Mouse (Mus musculus) small intestine, adult 2 months (tissue): ENCODE results near the gene Tceanc. TPM values are rescaled to one million over a fixed set of nuclear protein-coding genes. Genes with fewer than 3 reads are reported as not detected.

ENCODE experiments used
- H3K27ac ChIP-seq: fragments of 200-500 bp; 2 replicates; pipeline ENCODE4 v1.5.1; 2012; ENCODE audit warnings: low read depth, low read length, control low read depth, inconsistent platforms; ENCODE audit not compliant: insufficient read depth
- H3K27me3 ChIP-seq: fragments of 200-500 bp; 2 replicates; pipeline ENCODE4 v1.6.1; 2012; ENCODE audit warnings: mild to moderate bottlenecking, moderate library complexity, low read length, inconsistent platforms; ENCODE audit not compliant: control insufficient read depth, insufficient read depth
- H3K36me3 ChIP-seq: fragments of 200-500 bp; 2 replicates; pipeline ENCODE4 v1.6.1; 2012; ENCODE audit warnings: mild to moderate bottlenecking, low read length, control low read depth, inconsistent platforms; ENCODE audit not compliant: control insufficient read depth, insufficient read depth
- H3K4me1 ChIP-seq: fragments of 200-500 bp; 2 replicates; pipeline ENCODE4 v1.6.1; 2012; ENCODE audit warnings: low read length, inconsistent platforms, mixed read lengths; ENCODE audit not compliant: control insufficient read depth, insufficient read depth, insufficient read length
- H3K4me3 ChIP-seq: fragments of 200-500 bp; 2 replicates; pipeline ENCODE4 v1.5.1; 2012; ENCODE audit warnings: low read depth, mild to moderate bottlenecking, control low read depth, inconsistent platforms, low read length, moderate library complexity
- CTCF ChIP-seq: fragments of 200-500 bp; IDR thresholded peaks from 2 replicates; pipeline ENCODE4 v1.5.1; 2012; ENCODE audit warnings: low read depth, mild to moderate bottlenecking, control low read depth, inconsistent platforms, low read length, moderate library complexity, mixed read lengths; ENCODE audit not compliant: insufficient replicate concordance, insufficient read length; ENCODE audit errors: extremely low read depth
- POLR2A ChIP-seq: fragments of 200-500 bp; IDR thresholded peaks from 2 replicates; pipeline ENCODE4 v1.6.1; 2012; ENCODE audit warnings: low read depth, mild to moderate bottlenecking, control low read depth, inconsistent platforms, low read length, moderate library complexity
- WGBS: fragments of 180-500 bp; shearing (Covaris S2); methylation state at CpG from one replicate; pipeline ENCODE4 v1.1.7; 2018; 5-methylcytosine and 5-hydroxymethylcytosine counted together
- polyA plus RNA-seq: library from polyadenylated mRNA; depleted of rRNA; stranded (reverse); fragments of >200 nt; gene quantifications from 2 replicates; pipeline ENCODE4 v1.2.3, GENCODE M21; 2012

Gene Tceanc
- polyA plus RNA-seq, 1 experiment: 0.23 TPM

- peak; percentile 32; the same call in 1 of the 2 replicates for TF ChIP-seq POLR2A
- TF ChIP-seq CTCF: no peak
- H3K4me3 ChIP-seq: peak within 1 kb of the TSS; percentile 98
- H3K27me3 ChIP-seq: no peaks in the 10 kb centered on the region
- peak within 1 kb of the TSS; percentile 92 for H3K27ac ChIP-seq
- peaks cover 4% of the 10 kb centered on the region; the same call in 1 of the 2 replicates for H3K4me1 ChIP-seq
- peaks cover 3% of the 10 kb centered on the region; the same call in 1 of the 2 replicates for H3K36me3 ChIP-seq
- WGBS: 6% methylated on average over 41 of the region's 41 CpGs
Measured at GRCm38 (mm10) chrX:166479365-166479983, 38.9 kb downstream of the Tceanc start, which contains the start of gene Rab9. TSS of gene Rab9 (minus strand) at chrX:166479867.

GRCm38 (mm10) chrX:166478631-166479364, 39.6 kb downstream of the Tceanc start:
- WGBS: 19% methylated on average over 28 of the region's 28 CpGs
- Histone ChIP-seq H3K4me3 (peak overlapping the region; percentile 98), H3K36me3 (peaks cover 3% of the 10 kb centered on the region; the same call in 1 of the 2 replicates), H3K27me3 (no peaks in the 10 kb centered on the region), H3K4me1 (peaks cover 6% of the 10 kb centered on the region; the same call in 1 of the 2 replicates), H3K27ac (peak overlapping the region; percentile 92)
- TF ChIP-seq CTCF (no peak), POLR2A (no peak)

- peaks cover 8% of the 10 kb centered on the region; the same call in 1 of the 2 replicates for H3K4me1 ChIP-seq
- H3K27me3 ChIP-seq: no peaks in the 10 kb centered on the region
- no peak overlapping the region for H3K4me3 ChIP-seq
- peaks cover 3% of the 10 kb centered on the region; the same call in 1 of the 2 replicates for H3K36me3 ChIP-seq
- 37% methylated on average over 6 of the region's 6 CpGs for WGBS
- TF ChIP-seq POLR2A: no peak
- TF ChIP-seq CTCF: no peak
- no peak overlapping the region for H3K27ac ChIP-seq
Measured at GRCm38 (mm10) chrX:166477393-166477792, 41.0 kb downstream of the Tceanc start.

GRCm38 (mm10) chrX:166472612-166473011, 45.8 kb downstream of the Tceanc start:
- Histone ChIP-seq H3K36me3 (peaks cover 3% of the 10 kb centered on the region; the same call in 1 of the 2 replicates), H3K27me3 (no peaks in the 10 kb centered on the region), H3K4me3 (no peak overlapping the region), H3K27ac (no peak overlapping the region), H3K4me1 (peaks cover 6% of the 10 kb centered on the region; the same call in 1 of the 2 replicates)
- no peak for TF ChIP-seq POLR2A
- TF ChIP-seq CTCF: no peak
- 43% methylated on average over 6 of the region's 6 CpGs for WGBS

GRCm38 (mm10) chrX:166468321-166468720, 50.0 kb downstream of the Tceanc start:
- no peak overlapping the region for H3K27ac ChIP-seq
- H3K4me1 ChIP-seq: 0 out of 2 replicates have a peak, but pooled peaks cover 2% of the 10 kb centered on the region
- peaks cover 2% of the 10 kb centered on the region; the same call in 1 of the 2 replicates for H3K36me3 ChIP-seq
- H3K27me3 ChIP-seq: no peaks in the 10 kb centered on the region
- WGBS: 93% methylated on average over 7 of the region's 7 CpGs
- H3K4me3 ChIP-seq: no peak overlapping the region
- TF ChIP-seq CTCF (no peak), POLR2A (no peak)

GRCm38 (mm10) chrX:166455525-166455924, 62.8 kb downstream of the Tceanc start:
- H3K36me3 ChIP-seq: peaks cover 4% of the 10 kb centered on the region; the same call in 1 of the 2 replicates
- no peaks in the 10 kb centered on the region for H3K27me3 ChIP-seq
- no peak for TF ChIP-seq CTCF
- TF ChIP-seq POLR2A: no peak
- H3K4me3 ChIP-seq: no peak overlapping the region
- WGBS: 94% methylated on average over 1 of the region's 1 CpGs
- H3K27ac ChIP-seq: no peak overlapping the region
- no peaks in the 10 kb centered on the region for H3K4me1 ChIP-seq

- no peak for TF ChIP-seq CTCF
- H3K27ac ChIP-seq: no peak overlapping the region
- H3K4me3 ChIP-seq: no peak overlapping the region
- 75% methylated on average over 3 of the region's 3 CpGs for WGBS
- H3K36me3 ChIP-seq: peaks cover 4% of the 10 kb centered on the region; the same call in 1 of the 2 replicates
- no peaks in the 10 kb centered on the region for H3K27me3 ChIP-seq
- no peaks in the 10 kb centered on the region for H3K4me1 ChIP-seq
Measured at GRCm38 (mm10) chrX:166454331-166454730, 64.0 kb downstream of the Tceanc start.
